Mouse (Mus musculus): Measurements from ENCODE around the gene Agtrap.
A peak's percentile ranks its signal among the peaks of the same experiment; 100 is the strongest.

Agtrap gene

GRCm38 (mm10) chr4:148075259-148075658 lies 12.6 kb downstream of the Agtrap start:
- DNase-seq (ENCODE audit: low spot score in 2 of 2): peak; percentile 37 to 47

- no peak for DNase-seq (ENCODE audit: low spot score in 2 of 2)
Measured at GRCm38 (mm10) chr4:148074521-148075189, 13.2 kb downstream of the Agtrap start.

- no peak for DNase-seq (ENCODE audit: low spot score in 2 of 2)
Measured at GRCm38 (mm10) chr4:148071508-148071907, 16.3 kb downstream of the Agtrap start.

DNA sequence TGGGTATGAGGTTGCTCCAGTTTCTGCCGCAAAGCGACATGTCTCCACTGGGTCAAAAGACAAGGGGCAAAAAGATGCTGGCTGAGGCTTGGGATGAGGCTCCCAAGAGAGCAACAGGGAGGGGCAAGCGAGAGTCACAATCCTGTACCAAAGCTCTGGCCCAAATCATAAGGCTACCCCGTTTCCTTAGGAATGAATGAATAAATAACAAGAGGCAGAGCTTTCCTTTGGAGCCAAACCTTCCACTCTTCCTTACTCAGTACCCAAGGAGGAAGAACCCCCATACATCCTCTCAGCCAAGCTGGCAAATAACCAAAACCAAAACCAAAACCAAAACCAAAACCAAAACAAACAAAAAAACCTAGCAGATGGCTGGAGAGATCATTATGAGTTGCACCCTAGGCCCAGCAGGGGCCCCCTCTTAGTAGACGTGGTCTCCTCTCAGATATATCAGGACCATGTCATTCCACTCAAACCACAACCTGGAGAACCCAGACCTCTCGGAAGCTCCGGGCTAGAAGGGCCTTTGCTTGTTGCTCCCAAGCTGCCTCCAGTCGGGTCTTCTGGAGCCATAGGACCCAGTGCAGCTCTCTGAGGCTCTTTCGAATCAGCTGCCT lies 18.1 kb downstream of the Agtrap start:
- no peak for DNase-seq (ENCODE audit: low spot score in 2 of 2)

DNA sequence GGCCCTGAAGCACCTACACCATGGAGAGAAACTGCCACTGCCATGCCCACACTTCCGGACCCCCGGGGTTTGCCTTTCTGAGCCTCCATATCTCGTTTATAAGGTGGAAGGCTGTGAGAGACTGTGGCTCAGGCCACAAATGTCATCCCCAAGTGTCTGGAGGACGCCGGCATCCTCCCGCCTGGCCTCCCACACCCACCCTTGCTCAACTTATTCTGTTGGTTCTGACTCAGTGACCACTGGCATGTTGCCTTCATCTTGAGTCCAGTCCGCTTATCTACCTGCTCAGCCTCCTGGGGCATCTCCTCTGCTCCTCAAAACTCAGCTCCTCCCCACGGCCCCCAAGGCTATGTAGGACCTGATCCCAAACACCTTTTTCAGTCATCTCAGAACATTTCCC lies 20.5 kb downstream of the Agtrap start:
- DNase-seq (ENCODE audit: low spot score in 2 of 2): no peak

GRCm38 (mm10) chr4:148066401-148066744 lies 21.5 kb downstream of the Agtrap start:
- DNase-seq (ENCODE audit: low spot score in 2 of 2): no peak

- no peak for DNase-seq (ENCODE audit: low spot score in 2 of 2)
Measured at GRCm38 (mm10) chr4:148065702-148066400, 22.0 kb downstream of the Agtrap start.

DNA sequence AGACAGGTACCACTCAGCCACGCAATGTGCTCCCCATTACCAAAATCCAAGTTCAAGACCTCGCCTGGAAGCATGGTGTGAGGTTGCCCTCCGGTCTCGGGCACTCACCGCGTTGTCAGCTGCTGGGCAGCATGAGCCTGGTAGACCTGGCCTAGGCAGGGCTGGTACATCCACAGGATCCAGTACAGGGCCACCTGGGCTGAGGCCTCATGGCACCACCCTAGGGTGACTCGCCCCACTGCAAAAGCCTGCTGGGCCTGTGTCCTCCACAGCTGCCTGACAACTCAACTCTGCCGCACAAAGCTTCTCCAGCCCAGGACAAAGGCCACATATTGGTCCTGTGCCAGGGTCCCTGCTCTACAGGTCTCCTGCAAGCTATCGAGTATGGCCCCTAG lies 26.7 kb downstream of the Agtrap start:
- DNase-seq (ENCODE audit: low spot score in 2 of 2): no peak

- DNase-seq (ENCODE audit: low spot score in 2 of 2): peak in 1 of 2 experiments; percentile 27
Measured at GRCm38 (mm10) chr4:148060120-148061085, 27.4 kb downstream of the Agtrap start.

DNA sequence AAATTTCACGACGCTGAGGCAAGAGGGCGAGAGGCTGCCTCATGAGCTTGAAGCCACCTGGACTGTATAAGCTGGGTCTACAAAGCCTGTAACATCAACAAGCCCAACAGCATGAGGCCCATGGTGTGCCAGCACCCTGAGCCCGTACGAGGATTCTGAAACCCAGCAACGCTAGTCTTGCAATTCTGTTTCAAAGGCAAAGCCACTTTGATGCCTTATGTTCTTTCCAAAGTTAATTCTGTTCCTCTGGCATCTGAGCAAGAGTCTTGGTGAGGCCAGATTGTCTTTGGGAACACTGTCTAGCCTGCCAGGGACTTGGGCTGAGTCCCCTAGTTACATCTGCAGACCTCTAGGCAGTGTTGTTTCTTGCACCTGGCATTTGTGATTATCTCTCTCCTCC lies 28.8 kb downstream of the Agtrap start:
- DNase-seq (ENCODE audit: low spot score in 2 of 2): no peak

DNA sequence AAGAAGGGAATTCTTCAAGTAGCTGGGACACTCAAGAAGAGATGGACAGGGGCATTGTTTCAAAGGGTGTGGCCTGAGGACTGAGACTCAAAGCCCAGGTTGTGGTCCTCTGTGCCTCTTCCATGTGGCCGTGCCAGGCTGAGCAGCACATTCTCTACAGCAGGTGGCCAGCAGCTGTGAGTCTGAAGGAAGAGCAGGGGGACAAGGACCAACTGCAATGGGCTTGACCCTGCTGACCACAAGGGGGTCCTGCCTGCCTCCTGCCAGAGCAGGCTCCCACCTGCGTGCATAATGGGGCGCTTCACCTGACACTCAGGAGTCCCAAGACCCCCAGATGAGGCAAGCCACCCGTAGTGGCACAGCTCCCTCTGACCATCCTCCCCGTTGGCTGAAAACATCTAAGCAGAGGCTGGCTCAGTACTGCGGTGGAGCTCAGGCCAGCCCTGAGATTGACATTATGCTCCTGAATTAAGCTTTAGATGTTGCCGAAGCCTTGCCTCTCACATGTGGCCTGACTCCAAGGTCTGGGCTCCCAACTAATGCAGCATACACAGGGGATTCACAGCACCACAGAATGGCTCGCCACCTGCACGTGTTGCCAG lies 29.5 kb downstream of the Agtrap start:
- no peak for DNase-seq (ENCODE audit: low spot score in 2 of 2)

GRCm38 (mm10) chr4:148057661-148058209 lies 30.1 kb downstream of the Agtrap start:
- no peak for DNase-seq (ENCODE audit: low spot score in 2 of 2)

DNA sequence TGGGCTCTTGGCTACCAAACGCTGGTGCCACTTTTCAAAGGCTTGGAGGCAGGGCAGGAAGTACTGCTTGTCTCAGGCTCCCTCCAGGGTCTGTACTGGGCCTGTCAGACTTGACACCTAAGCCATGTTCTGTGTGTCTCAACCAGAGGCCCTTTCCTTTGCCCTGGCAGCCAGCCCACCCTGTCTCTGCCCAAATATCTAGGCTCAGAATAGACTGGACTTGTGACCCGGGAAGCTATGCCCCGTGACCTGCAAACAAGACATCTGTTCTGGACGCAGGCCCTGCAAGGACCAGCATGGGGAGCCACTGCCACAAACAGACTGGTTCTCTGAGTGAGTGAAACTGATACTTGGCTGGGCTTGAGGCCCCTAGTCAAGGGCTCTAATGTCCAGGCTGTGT lies 31.0 kb downstream of the Agtrap start:
- DNase-seq (ENCODE audit: low spot score in 2 of 2): no peak

DNA sequence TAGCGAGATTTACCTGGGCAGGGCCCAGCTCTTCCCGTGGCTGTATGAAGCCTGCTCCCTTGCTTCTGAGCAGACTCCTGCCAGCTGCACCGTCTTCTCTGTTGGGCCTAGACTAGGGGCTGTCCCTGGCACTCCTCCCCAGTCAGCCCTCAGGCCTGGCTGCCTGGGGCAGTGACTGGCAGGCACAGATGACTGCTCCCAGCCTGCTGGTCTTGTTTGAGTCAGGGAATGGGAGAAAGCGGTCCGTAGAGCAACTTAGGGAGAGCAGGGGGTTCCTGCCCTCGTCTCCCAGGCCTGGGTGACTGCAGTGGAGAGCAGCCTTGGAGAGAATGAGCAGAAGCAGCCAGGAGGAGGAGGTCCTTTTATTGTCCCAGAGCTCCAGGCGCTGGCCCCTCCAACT lies 31.6 kb downstream of the Agtrap start:
- DNase-seq (ENCODE audit: low spot score in 2 of 2): no peak

- DNase-seq (ENCODE audit: low spot score in 2 of 2): no peak
Measured at GRCm38 (mm10) chr4:148054961-148055695, 32.7 kb downstream of the Agtrap start.

DNA sequence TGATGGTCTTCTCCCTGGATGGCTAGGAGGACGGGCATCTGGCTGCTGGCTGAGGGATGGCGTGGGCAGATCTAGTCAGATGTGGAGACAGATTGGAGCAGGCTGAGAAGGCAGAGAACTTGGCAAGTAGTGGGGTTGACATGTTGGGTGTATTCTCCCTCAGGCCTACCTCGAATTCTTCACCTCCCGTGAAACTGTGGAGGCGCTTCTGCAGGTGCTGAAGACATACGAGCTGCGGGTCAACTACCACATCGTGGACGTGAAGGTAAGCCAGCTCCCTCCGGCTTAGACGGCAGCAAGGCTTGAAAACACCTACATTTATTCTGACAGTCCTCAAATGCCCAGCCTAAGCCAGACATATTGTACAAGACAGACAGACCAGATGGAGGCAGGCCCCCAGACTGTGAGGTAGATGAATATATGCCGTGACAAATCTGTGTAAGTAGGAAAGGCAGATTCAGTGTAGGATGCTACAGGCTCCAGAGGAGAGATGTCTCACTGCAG lies 34.4 kb downstream of the Agtrap start:
- no peak for DNase-seq (ENCODE audit: low spot score in 2 of 2)

DNA sequence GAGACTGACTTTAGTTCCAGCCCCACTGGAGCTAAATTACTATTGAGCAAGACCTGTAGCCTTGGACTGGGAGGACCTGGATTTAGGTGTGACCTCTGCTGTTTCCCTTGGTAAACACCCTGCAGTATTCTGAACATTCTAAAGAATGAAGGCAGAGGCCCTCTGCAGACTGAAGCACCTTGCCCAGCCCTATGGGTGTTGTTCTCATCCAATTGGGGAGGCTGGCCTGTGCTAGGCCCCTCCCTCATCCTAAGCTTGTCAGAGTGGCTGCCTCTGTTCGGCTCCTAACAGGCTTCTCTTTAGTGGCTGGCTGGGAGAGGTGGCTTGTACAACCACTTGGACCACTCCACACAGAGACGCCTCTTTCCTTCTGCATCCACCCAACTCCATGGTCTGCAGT lies 34.9 kb downstream of the Agtrap start:
- DNase-seq (ENCODE audit: low spot score in 2 of 2): no peak

- no peak for DNase-seq (ENCODE audit: low spot score in 2 of 2)
Measured at GRCm38 (mm10) chr4:148051886-148052285, 35.9 kb downstream of the Agtrap start.

DNA sequence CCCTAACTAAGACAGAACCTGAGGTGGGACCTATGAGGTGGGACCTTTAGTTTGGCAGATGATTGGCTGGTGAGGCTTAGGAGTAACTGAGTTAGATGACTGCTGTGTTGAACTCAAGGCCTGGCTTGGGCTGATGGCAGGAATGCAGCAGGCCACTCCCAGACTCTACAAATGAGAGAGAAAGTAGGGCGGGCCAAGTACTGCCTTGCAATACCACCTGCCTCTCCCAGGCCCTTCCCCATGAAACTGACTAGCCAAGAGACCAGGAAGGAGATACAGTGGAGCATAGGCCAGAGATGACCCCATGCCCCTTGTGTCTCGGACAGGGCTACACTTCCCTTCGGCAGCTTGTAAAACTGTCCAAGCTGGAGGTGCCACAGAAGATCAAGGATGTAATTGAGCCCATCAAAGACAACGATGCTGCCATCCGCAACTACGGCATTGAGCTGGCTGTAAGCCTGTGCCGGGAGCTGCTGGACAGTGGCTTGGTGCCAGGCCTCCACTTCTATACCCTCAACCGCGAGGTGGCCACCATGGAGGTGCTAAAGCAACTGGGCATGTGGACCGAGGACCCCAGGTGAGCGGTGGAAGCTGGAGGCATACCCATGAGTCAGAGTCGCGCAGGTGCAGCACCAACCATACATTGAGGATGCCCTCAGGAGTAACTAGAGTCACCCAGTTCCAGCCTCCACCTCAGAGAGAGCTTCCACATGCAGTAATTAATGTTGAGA lies 36.6 kb downstream of the Agtrap start:
- DNase-seq (ENCODE audit: low spot score in 2 of 2): no peak

Data from spleen, postnatal 14 days (tissue).